Mouse (Mus musculus) CD4-positive, CD25-positive, alpha-beta regulatory T cell, adult 4 months (primary cell): ENCODE measurements around the gene Fcor. TPM values are rescaled to one million over a fixed set of nuclear protein-coding genes. Genes with fewer than 3 reads are reported as not detected.
A peak's percentile ranks its signal among the peaks of the same experiment; 100 is the strongest.

Experiments used
- ATAC-seq: one replicate; pipeline ENCODE4 v1.8.0; 2017
- polyA plus RNA-seq, 2 experiments: library from polyadenylated mRNA; unstranded; fragments of 100-300 nt; shearing (Covaris generic); gene quantifications; one replicate each; pipeline ENCODE4 v1.2.1; 2017

Gene Fcor
- polyA plus RNA-seq, 2 experiments from 2014 or later, result not detected

GRCm38 (mm10) chr8:3670388-3670787, 1.8 kb downstream of the Fcor start:
- ATAC-seq, result peak; percentile 41

GRCm38 (mm10) chr8:3665507-3665906, 6.7 kb downstream of the Fcor start, which contains the start of gene Mcemp1:
Gene Mcemp1, plus strand, starts transcription at chr8:3665754.
- ATAC-seq, result no peak

- no peak for ATAC-seq
Measured at GRCm38 (mm10) chr8:3664405-3664804, 7.8 kb downstream of the Fcor start.

GRCm38 (mm10) chr8:3660889-3661288, 11.3 kb downstream of the Fcor start:
- ATAC-seq, result no peak

GRCm38 (mm10) chr8:3656725-3657381, 15.3 kb downstream of the Fcor start:
- ATAC-seq, result no peak

- ATAC-seq, result no peak
Measured at GRCm38 (mm10) chr8:3655526-3655925, 16.6 kb downstream of the Fcor start, which contains the start of gene Retn. Gene Retn, plus strand, starts transcription at chr8:3655770.

GRCm38 (mm10) chr8:3654726-3655508, 17.2 kb downstream of the Fcor start:
- no peak for ATAC-seq

GRCm38 (mm10) chr8:3652845-3653244, 19.3 kb downstream of the Fcor start:
- no peak for ATAC-seq

GRCm38 (mm10) chr8:3648990-3649389, 23.2 kb downstream of the Fcor start:
- ATAC-seq, result no peak

- no peak for ATAC-seq
Measured at GRCm38 (mm10) chr8:3648268-3648667, 23.9 kb downstream of the Fcor start.

GRCm38 (mm10) chr8:3647561-3647960, 24.6 kb downstream of the Fcor start:
- ATAC-seq, result no peak

GRCm38 (mm10) chr8:3646824-3647531, 25.2 kb downstream of the Fcor start:
- ATAC-seq, result no peak

GRCm38 (mm10) chr8:3645804-3646203, 26.4 kb downstream of the Fcor start:
- peak; percentile 79 for ATAC-seq

- ATAC-seq, result no peak
Measured at GRCm38 (mm10) chr8:3631478-3631875, 40.7 kb downstream of the Fcor start.

- ATAC-seq, result peak; percentile 98
Measured at GRCm38 (mm10) chr8:3630647-3631477, 41.3 kb downstream of the Fcor start, which contains the start of gene Stxbp2. Gene Stxbp2, plus strand, starts transcription at chr8:3630955.

GRCm38 (mm10) chr8:3628014-3628413, 44.1 kb downstream of the Fcor start:
- peak; percentile 24 for ATAC-seq

GRCm38 (mm10) chr8:3626971-3627370, 45.2 kb downstream of the Fcor start:
- ATAC-seq, result no peak

GRCm38 (mm10) chr8:3625445-3625844, 46.7 kb downstream of the Fcor start, which contains the start of gene Pcp2:
Gene Pcp2, minus strand, starts transcription at chr8:3625545.
- no peak for ATAC-seq

- ATAC-seq, result no peak
Measured at GRCm38 (mm10) chr8:3622119-3622518, 50.0 kb downstream of the Fcor start.

- ATAC-seq, result peak; percentile 95
Measured at GRCm38 (mm10) chr8:3621199-3621970, 50.8 kb downstream of the Fcor start, which contains the start of the genes Xab2 and Pet100. Gene Xab2, minus strand, starts transcription at chr8:3621316. Gene Pet100, plus strand, starts transcription at chr8:3621548.
